Mouse (Mus musculus) megakaryocyte, embryonic 14.5 days (primary cell): ENCODE measurements around the gene Glipr1.
"Not testable (repeated sequence)": the region's sequence is repeated elsewhere in the genome, so short reads cannot be mapped to it uniquely, and the experiment has no call there.

Experiments used
- FLI1 ChIP-seq: IDR thresholded peaks from 2 replicates; pipeline ENCODE4 v1.6.1; 2012; ENCODE audit warnings: low read length, inconsistent platforms, mixed read lengths
- GATA1 ChIP-seq: IDR thresholded peaks from 3 replicates; pipeline ENCODE4 v1.6.1; 2012; ENCODE audit warnings: mixed read lengths, low read length, inconsistent platforms, borderline replicate concordance

DNA sequence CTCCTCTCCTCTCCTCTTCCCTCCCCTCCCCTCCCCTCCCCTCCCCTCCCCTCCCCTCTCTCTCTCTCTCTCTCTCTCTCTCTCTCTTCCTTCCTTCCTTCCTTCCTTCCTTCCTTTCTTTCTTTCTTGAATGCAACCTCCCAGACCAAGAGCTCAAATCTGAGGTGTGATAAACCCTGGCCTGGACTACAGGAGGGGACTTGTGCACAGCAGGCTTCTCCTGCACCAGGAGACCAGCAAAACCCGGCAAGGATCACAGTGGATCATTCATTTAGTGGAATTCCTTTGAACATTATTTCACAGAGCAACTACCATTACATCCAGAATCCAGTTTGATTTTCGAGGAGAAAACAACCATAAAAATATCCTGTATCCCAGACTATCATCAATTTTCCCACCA is 49.5 kb upstream of the Glipr1 start:
- TF ChIP-seq GATA1, FLI1: not testable (repeated sequence)
